Mouse (Mus musculus) frontal cortex, postnatal 36 days (tissue): ENCODE results near the gene Dnajb2.
"Not testable (repeated sequence)": the region's sequence is repeated elsewhere in the genome, so short reads cannot be mapped to it uniquely, and the experiment has no call there.

ENCODE experiments used
- DNase-seq, 2 experiments: peaks; one replicate each; pipeline ENCODE4 v3.0.0; 2022; ENCODE audit warnings: low spot score in 2 of 2

Gene Dnajb2

GRCm38 (mm10) chr1:75218227-75219001 lies 17.8 kb upstream of the Dnajb2 start:
- peak; percentile 74 to 77 for DNase-seq

GRCm38 (mm10) chr1:75219078-75219477 lies 17.1 kb upstream of the Dnajb2 start:
- peak; percentile 91 to 95 for DNase-seq

- DNase-seq = no peak
These were observed 16.7 kb upstream of the Dnajb2 start, which contains the start of gene Tuba4a for GRCm38 (mm10) chr1:75219531-75219930. TSS of gene Tuba4a (minus strand) at chr1:75219865.

- no peak for DNase-seq
These were observed 14.7 kb upstream of the Dnajb2 start for GRCm38 (mm10) chr1:75221538-75221937.

GRCm38 (mm10) chr1:75222926-75223325 lies 13.3 kb upstream of the Dnajb2 start:
- no peak for DNase-seq

GRCm38 (mm10) chr1:75223532-75223931 lies 12.7 kb upstream of the Dnajb2 start:
- DNase-seq = no peak

GRCm38 (mm10) chr1:75225473-75225872 lies 10.7 kb upstream of the Dnajb2 start:
- no peak for DNase-seq

GRCm38 (mm10) chr1:75226138-75226537 lies 10.1 kb upstream of the Dnajb2 start:
- no peak for DNase-seq

GRCm38 (mm10) chr1:75227653-75228052 lies 8.6 kb upstream of the Dnajb2 start:
- no peak for DNase-seq

- DNase-seq = no peak
These were observed 7.0 kb upstream of the Dnajb2 start for GRCm38 (mm10) chr1:75229158-75229557.

- no peak for DNase-seq
These were observed 5.7 kb upstream of the Dnajb2 start for GRCm38 (mm10) chr1:75230335-75230994.

GRCm38 (mm10) chr1:75231224-75231623 lies 5.0 kb upstream of the Dnajb2 start:
- no peak for DNase-seq

GRCm38 (mm10) chr1:75231664-75232152 lies 4.5 kb upstream of the Dnajb2 start, which contains the start of gene A630095N17Rik:
TSS of gene A630095N17Rik (minus strand) at chr1:75232102.
- no peak for DNase-seq

- DNase-seq = not testable (repeated sequence)
These were observed 3.7 kb upstream of the Dnajb2 start for GRCm38 (mm10) chr1:75232489-75232888.

- peak; percentile 64 to 79 for DNase-seq
These were observed 1.6 kb upstream of the Dnajb2 start for GRCm38 (mm10) chr1:75234606-75235005.

- DNase-seq = no peak
These were observed 3.4 kb downstream of the Dnajb2 start for GRCm38 (mm10) chr1:75239591-75239990.

GRCm38 (mm10) chr1:75243411-75243810 lies 7.2 kb downstream of the Dnajb2 start:
- DNase-seq = no peak

- DNase-seq = no peak
These were observed 8.1 kb downstream of the Dnajb2 start for GRCm38 (mm10) chr1:75244175-75244826.

- peak; percentile 54 to 73 for DNase-seq
These were observed 8.6 kb downstream of the Dnajb2 start for GRCm38 (mm10) chr1:75244836-75245235.

- no peak for DNase-seq
These were observed 11.1 kb downstream of the Dnajb2 start for GRCm38 (mm10) chr1:75247071-75247930.

- no peak for DNase-seq
These were observed 12.0 kb downstream of the Dnajb2 start for GRCm38 (mm10) chr1:75248041-75248772.
